Mouse (Mus musculus): ENCODE data around the gene Aoc1.
A peak's percentile ranks its signal among the peaks of the same experiment; 100 is the strongest.

The Aoc1 gene

GRCm38 (mm10) chr6:48906371-48906770, 33.7 kb downstream of the Aoc1 start:
- no peak for DNase-seq (ENCODE audit: low spot score in 2 of 2)

GRCm38 (mm10) chr6:48909229-48909628, 36.5 kb downstream of the Aoc1 start:
- no peak for DNase-seq (ENCODE audit: low spot score in 2 of 2)

GRCm38 (mm10) chr6:48912033-48912432, 39.3 kb downstream of the Aoc1 start:
- peak; percentile 19 to 40 for DNase-seq (ENCODE audit: low spot score in 2 of 2)

GRCm38 (mm10) chr6:48913587-48913986, 40.9 kb downstream of the Aoc1 start:
- DNase-seq (ENCODE audit: low spot score in 2 of 2): no peak

GRCm38 (mm10) chr6:48929595-48929994, 56.9 kb downstream of the Aoc1 start, which contains the start of gene 1600015I10Rik:
1600015I10Rik (plus strand) TSS chr6:48929895.
- no peak for DNase-seq (ENCODE audit: low spot score in 2 of 2)

GRCm38 (mm10) chr6:48949596-48949995, 76.9 kb downstream of the Aoc1 start:
- DNase-seq (ENCODE audit: low spot score in 2 of 2): no peak

- no peak for DNase-seq (ENCODE audit: low spot score in 2 of 2)
Measured at GRCm38 (mm10) chr6:48950676-48951075, 78.0 kb downstream of the Aoc1 start.

- no peak for DNase-seq (ENCODE audit: low spot score in 2 of 2)
Measured at GRCm38 (mm10) chr6:48951630-48952029, 78.9 kb downstream of the Aoc1 start.

GRCm38 (mm10) chr6:48953220-48953619, 80.5 kb downstream of the Aoc1 start:
- no peak for DNase-seq (ENCODE audit: low spot score in 2 of 2)

GRCm38 (mm10) chr6:48954211-48954610, 81.5 kb downstream of the Aoc1 start:
- DNase-seq (ENCODE audit: low spot score in 2 of 2): no peak

- peak in 1 of 2 experiments; percentile 7 for DNase-seq (ENCODE audit: low spot score in 2 of 2)
Measured at GRCm38 (mm10) chr6:48954946-48955345, 82.2 kb downstream of the Aoc1 start.

- no peak for DNase-seq (ENCODE audit: low spot score in 2 of 2)
Measured at GRCm38 (mm10) chr6:48956785-48957184, 84.1 kb downstream of the Aoc1 start.

GRCm38 (mm10) chr6:48958053-48958452, 85.4 kb downstream of the Aoc1 start:
- no peak for DNase-seq (ENCODE audit: low spot score in 2 of 2)
